Mouse (Mus musculus) adrenal gland, adult 18-20 months (tissue): ENCODE results near the gene Efnb1. TPM values are rescaled to one million over a fixed set of nuclear protein-coding genes. Genes with fewer than 3 reads are reported as not detected.

ENCODE experiments used
- DNase-seq, 2 experiments: peaks; one replicate each; pipeline ENCODE4 v3.0.0; 2021 to 2022; ENCODE audit warnings: low spot score in 2 of 2
- total RNA-seq, 2 experiments: library from RNA; stranded (reverse); gene quantifications; 1 replicate in 1 of 2; 2 replicates in 1 of 2; pipeline ENCODE4 v1.2.3; 2021

The Efnb1 gene
- total RNA-seq, 2 experiments from 2014 or later, result 53.1 to 65.4 TPM

DNA sequence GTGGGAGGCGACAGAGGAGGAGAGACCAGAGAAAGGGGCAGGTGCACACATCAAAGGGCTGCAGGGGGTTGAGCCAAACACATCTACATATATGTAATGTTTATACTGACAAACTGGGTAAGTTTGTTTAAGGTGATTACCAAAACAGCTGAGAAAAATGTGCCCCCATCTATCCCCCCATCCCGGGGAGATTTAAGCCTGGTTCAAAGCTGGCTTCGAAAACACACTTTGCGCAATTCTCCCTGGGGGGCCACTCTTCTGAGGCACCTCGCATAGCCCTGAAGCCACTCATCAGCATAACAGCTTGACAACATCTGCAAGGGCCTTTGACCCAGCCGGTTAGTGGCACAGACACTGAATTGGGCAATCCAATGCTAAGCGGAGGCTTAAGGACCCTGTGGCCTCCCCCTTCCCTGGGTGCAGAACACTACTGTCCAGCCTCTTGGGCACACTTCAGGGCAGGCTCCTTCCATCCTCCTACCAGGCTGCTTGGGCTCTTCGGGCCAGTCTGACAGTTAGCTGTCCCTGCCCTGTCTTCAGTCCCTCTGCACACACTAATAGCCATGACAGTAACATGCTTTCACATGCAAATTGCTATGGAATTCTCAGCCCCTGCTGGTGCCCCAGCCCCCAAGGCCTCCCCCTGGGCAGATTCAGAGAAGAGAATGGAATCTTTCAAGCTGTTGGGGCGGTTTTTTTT, 16.8 kb downstream of the Efnb1 start:
- DNase-seq, result no peak

DNA sequence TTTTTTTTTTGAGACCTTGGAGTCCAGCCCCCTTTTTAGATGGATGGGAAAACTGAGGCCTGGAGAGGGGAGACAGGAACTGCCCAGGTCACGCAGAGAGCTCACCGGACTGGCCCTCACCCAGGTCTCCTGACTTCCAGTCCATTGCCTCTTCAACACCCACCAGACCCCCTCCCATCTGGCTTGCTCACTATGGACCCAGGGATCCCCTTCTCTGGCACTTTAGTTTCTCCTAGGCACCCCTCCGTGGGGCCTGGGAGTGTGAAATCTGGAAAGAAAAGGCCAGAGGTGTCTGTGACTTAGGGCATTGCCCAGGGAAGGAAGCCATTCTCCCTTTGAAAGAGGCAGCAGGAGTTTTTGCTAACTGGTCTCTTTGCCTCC, 17.3 kb downstream of the Efnb1 start:
- no peak for DNase-seq

DNA sequence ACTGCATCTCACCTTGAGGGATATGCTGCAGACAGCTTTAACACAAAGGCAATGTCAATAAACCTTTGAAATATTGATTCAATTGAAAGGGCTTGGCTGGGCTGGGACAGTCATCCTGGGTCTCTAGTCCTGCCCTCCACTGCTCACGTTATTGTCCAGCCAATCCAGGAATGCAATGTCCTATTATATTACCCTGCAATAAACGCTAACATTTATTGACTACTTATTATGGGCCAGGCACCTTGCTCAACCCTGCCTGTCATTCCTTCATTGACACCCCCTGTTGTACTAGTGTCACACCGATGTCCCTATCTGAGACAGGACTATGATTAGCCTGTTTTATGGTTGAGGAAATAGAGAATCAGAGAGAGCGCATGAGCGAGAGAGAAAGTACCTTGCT, 18.4 kb downstream of the Efnb1 start:
- DNase-seq, result no peak

DNA sequence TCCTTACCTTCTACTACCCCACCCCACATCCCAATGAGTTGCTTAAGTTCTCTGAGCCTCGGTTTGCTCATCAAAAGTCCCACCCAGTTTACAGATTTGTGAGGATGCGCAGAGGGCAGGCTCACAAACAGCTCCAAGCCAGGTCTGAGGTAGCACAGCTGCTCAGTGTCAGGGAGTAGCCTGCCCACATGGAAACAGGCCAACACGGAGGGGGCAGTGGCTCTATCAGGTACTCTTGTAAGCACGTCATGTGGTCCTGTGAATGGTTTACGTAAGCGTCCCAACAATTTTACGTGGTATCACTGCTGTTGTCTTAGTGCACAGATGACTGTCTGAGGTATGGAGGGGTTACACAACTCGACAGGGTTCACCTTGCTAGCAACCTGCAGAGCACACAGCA, 23.1 kb downstream of the Efnb1 start:
- no peak for DNase-seq

DNA sequence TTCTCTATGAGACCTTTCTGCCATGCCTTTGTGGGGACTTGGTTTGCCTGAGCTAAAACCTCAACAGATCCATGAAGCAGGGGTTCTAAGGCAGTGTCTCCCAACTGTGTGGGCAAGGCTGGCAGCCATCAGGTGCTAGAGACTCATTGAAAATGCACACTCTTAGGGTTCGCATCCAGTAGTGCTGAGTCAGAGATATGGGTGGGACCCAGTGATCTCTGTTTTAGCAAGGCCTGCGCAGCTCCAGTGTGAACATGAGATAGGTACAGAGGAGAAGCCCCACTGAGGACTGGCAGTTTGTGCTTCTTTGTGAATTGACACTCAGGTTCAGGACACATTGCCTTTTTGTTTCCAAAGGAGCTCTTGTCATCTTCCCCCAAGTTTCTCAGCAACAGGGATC, 28.2 kb downstream of the Efnb1 start:
- no peak for DNase-seq

DNA sequence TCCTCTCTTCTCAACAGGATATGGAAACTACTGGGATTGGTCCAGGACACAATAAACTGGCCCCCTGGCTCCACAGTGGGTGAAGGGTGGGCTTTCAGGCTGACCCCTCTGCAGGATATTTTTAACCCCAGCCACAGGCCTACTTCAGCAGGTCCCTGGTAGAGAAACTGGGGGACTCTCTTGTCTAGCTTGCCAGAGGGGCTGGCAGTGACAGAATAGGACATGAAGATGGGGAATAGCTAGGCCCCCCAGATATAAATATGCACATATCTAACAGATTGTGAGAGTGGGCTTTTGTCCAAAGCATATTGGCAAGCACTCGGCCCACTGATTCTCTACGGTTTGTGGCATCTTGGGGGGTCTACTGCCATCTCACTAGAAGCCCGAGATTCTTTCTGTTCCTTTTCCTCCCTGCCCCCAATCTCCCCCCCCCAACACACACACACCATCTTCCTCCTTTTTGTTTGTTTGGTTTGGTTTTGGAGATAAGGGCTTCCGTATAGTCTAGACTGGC, 29.0 kb downstream of the Efnb1 start:
- no peak for DNase-seq

DNA sequence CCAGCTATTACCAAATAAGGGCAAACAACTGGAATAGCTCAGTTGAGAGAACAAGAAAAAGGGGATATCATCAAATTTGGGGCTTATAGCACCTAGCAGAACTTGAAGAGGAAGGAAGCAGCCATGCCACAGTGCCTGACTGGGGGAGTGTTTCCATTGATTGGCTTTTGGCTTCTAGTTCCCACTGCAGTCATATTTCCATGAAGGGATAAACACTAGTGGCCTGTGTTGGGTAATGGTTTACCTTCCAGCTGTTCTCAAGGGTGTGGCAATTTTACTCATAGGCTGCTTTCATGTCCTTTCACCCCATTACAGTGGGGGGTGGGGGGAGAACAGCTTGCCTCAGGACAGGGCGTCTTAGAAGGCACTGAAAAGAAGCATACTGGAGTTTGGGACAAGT, 31.1 kb downstream of the Efnb1 start:
- DNase-seq, result no peak

DNA sequence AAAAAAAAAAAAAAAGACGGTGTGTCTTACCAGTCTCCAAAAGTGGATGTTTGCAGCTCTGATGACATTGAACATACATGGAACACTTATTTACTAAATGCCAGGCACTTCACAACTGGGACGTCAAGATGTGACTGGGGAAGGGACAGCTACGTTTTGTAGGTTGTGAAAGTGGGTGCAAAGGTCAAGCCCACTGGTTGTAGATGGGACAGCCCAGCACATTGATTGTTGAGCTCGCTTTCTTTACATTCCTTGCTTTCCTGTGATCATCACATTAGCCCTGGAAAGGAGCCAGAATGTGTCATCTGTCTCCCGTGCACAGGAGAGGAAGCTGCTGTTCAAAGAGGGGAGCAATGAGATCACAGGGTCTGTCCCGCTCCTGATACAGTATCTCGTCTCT, 31.6 kb downstream of the Efnb1 start:
- DNase-seq, result no peak

DNA sequence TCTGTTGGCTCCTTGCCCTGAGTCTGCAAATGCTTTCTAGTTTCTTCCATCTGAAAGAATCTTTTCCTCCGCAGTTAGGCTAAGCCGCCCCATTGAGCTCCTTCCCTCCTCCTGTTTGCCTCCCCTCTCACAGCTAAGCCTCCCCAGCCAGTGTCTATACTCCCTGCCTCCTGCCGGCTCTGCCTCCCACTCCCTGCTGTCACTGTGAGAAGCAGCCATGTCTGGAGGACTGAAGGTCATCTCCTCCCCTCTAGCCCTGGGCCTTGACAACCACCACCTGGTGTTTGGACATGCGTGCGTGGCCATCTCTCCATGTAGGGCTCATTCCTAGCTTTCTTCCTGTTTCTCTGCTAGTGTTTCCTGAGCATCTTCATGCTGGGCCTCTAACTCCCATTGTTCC, 36.4 kb downstream of the Efnb1 start:
- DNase-seq, result no peak

DNA sequence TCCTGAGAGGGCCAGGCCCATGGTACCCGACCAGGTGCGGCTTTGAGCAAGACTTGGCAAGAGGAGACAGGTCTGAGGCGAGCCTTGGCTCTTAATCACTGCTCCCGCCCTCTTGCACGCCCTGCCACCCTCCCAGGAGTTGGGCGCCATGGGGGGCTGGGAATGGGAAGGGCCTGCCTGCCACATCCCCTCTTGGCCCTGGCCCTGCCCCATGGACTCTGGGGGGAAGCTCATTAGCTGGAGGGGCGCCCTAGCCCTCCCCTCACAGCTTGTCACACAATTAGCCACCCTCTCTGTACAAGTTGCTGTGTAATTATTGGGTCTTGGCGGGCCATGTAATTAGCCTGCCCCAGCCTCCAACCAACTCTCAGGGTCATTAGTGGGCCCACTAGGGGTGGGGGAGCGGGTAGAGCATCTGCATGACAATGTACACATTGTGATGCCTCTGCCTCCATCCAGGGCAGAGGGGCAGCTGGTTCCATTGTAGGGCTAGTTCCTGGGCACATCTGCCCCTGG, 49.2 kb downstream of the Efnb1 start:
- no peak for DNase-seq

DNA sequence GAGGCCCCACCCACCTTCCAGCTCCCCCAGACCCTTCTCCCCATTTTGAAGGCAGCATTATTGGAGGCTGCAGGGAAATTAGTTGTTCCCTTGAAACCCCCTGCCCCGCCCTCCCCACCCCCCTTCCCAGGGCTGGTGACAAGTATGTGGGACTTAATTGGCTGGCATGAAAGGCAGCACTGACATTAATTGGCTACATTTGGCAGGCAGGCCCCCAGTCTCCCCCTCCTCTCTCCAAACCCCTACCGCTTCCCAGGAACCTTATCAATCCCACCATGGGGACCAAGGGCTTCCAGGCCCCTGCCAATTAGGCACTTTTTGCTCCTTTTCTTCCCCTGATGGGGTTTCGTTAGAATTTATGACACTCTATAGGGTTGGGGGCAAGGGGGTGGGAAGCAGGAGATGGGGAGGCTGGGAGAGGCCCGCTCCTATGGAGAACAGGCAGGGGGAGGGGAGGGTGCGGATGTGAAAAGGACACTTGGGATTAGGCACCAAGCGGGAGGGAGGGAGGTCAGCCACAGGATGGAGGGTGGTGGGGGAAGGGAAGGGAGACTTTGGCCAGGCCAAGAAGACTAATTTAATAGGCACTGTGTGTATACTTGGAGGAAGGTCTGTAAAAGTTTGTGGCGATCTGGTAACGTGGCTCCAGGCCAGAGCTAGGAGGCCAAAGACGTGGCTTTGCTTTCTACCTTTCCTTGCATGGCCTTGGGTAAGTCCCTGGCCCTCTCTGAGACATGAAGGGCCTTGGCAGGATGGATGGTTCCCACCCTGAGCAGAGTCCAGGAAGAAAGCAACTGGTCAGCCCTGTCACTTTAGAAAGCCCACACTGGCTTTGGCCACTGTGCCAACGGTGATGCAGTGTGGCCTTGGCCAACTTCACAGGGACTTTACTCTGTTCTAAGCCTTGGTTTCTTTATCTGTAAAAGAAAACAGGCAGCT, 50.8 kb downstream of the Efnb1 start:
- peak in 1 of 2 experiments; percentile 25 for DNase-seq

DNA sequence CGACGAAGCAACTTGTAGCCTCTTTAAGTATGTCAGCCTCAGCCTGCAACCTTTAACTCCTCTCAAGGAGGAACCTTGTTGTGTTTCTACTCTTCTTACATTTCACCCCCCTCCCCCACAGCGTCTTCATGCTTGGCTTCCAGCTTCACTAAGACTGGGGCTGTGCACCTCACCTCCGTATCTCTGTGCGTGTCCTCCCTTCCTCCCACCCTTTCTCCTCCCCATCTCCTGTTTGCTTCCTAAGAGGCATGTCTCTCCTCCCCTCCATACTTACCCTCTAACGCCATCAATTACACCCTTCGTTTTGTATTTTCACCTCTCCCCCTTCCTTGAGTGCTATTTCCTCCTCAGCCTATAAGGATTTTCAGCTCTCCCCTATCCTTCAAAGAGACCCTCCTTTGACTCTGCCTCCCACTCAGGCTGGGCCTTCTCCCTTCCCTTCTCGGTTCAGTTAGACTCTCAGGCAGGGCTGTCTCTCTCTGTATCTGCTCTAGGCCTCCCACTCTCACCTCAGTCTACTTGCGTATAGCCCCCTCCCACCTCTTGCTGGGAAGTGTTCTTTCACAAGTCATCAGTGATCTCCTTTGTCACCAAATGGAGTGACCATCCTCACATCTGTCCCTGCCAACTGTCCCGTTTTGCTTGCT, 55.6 kb downstream of the Efnb1 start:
- DNase-seq, result no peak

DNA sequence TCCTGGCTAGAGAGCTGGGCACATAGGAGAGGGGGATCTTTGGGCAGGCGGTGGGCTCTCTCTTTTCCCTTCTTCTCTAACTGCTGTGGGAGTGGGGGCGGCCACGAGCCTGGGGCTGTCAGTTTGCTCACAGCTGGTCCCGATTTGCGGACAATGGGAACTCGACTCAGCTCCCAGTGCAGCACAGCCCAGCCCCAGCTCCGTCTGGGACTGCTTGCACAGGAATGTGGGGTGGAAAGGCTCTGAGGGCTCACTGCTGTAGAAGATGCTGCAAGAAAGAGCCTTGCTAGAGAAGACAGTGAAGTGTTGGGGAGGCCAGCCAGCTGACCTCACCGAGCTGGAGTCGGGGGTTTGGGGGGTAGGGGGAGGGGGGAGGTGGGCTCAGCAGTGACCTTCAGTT, 61.0 kb downstream of the Efnb1 start:
- no peak for DNase-seq

DNA sequence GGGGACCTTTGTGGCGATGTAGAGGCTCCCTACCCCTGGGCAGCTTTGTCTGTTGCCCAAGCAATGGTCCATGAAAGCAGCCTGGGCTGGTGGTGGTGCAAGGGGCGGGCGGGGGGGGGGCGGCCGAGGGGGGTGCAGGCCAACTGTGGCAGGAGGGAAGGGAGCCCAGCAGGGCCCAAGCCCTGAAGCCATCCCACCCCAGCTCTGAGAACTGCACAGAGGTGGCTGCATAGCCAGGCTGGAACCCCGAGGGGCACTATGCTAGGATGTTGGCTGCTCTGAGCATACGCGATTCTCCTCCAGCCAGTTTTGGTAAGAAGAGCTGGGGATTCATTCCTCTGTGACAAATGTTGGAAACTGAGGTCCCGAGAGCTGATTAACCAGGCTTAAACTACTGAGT, 62.6 kb downstream of the Efnb1 start:
- no peak for DNase-seq

Other genes with a start within 250 kb of the Efnb1 start
- gene Ophn1, start 245.1 kb upstream of the Efnb1 start, total RNA-seq, result 10 to 100 TPM; 15.0 to 15.6 TPM
- gene Yipf6, start 199.8 kb upstream of the Efnb1 start, total RNA-seq, result 10 to 100 TPM; 48.2 to 57.6 TPM
- gene Stard8, start 132.9 kb upstream of the Efnb1 start, total RNA-seq, result 10 to 100 TPM; 26.4 to 28.4 TPM